Mouse (Mus musculus): ENCODE measurements around the gene Map3k4. TPM values are rescaled to one million over a fixed set of nuclear protein-coding genes. Genes with fewer than 3 reads are reported as not detected.

Map3k4 gene
- polyA plus RNA-seq, 1 experiment from 2014 or later = 49.1 TPM

GRCm38 (mm10) chr17:12205694-12206075 is 112.9 kb downstream of the Map3k4 start:
- Histone ChIP-seq H3K4me3 (no peak overlapping the region), H3K4me1 (peaks cover 63% of the 10 kb centered on the region), H3K27me3 (replicated peaks; ENCODE audit: low read depth, poor library complexity, severe bottlenecking) (no peaks in the 10 kb centered on the region), H3K9me3 (no peaks in the 10 kb centered on the region), H3K36me3 (replicated peaks) (peaks cover 22% of the 10 kb centered on the region), H3K27ac (replicated peaks) (peak overlapping the region; percentile 71)
- 27% methylated on average over 4 of the region's 4 CpGs for WGBS
- peak; percentile 52 for DNase-seq (ENCODE audit: low spot score)

GRCm38 (mm10) chr17:12205015-12205693 is 113.4 kb downstream of the Map3k4 start:
- Histone ChIP-seq H3K27ac (replicated peaks) (peak overlapping the region; percentile 71), H3K9me3 (no peaks in the 10 kb centered on the region), H3K36me3 (replicated peaks) (peaks cover 16% of the 10 kb centered on the region), H3K27me3 (replicated peaks; ENCODE audit: low read depth, poor library complexity, severe bottlenecking) (no peaks in the 10 kb centered on the region), H3K4me1 (peaks cover 63% of the 10 kb centered on the region), H3K4me3 (no peak overlapping the region)
- no peak for DNase-seq (ENCODE audit: low spot score)
- 60% methylated on average over 10 of the region's 10 CpGs for WGBS

- Histone ChIP-seq H3K27ac (replicated peaks) (peak overlapping the region; percentile 71), H3K4me1 (peaks cover 63% of the 10 kb centered on the region)
Observed at GRCm38 (mm10) chr17:12204689-12205014, 113.9 kb downstream of the Map3k4 start.

GRCm38 (mm10) chr17:12204246-12204645 is 114.3 kb downstream of the Map3k4 start:
- H3K4me3 ChIP-seq = no peak overlapping the region
- no peaks in the 10 kb centered on the region for H3K9me3 ChIP-seq
- H3K4me1 ChIP-seq = peaks cover 67% of the 10 kb centered on the region
- no peaks in the 10 kb centered on the region for H3K27me3 ChIP-seq (replicated peaks; ENCODE audit: low read depth, poor library complexity, severe bottlenecking)
- DNase-seq (ENCODE audit: low spot score) = no peak
- peak overlapping the region; percentile 71; the same call in 1 of the 2 replicates for H3K27ac ChIP-seq (replicated peaks)
- H3K36me3 ChIP-seq (replicated peaks) = peaks cover 21% of the 10 kb centered on the region
- 60% methylated on average over 3 of the region's 3 CpGs for WGBS

More at GRCm38 (mm10) chr17:12204689-12205014, 113.9 kb downstream of the Map3k4 start:
- 69% methylated on average over 3 of the region's 3 CpGs for WGBS
- no peak for DNase-seq (ENCODE audit: low spot score)
- Histone ChIP-seq H3K9me3 (no peaks in the 10 kb centered on the region), H3K27me3 (replicated peaks; ENCODE audit: low read depth, poor library complexity, severe bottlenecking) (no peaks in the 10 kb centered on the region), H3K4me3 (no peak overlapping the region), H3K36me3 (replicated peaks) (peaks cover 17% of the 10 kb centered on the region)

- no peak overlapping the region for H3K4me3 ChIP-seq
- H3K9me3 ChIP-seq = no peaks in the 10 kb centered on the region
- peaks cover 26% of the 10 kb centered on the region for H3K36me3 ChIP-seq (replicated peaks)
- H3K27me3 ChIP-seq (replicated peaks; ENCODE audit: low read depth, poor library complexity, severe bottlenecking) = no peaks in the 10 kb centered on the region
- H3K4me1 ChIP-seq = peaks cover 73% of the 10 kb centered on the region
- DNase-seq (ENCODE audit: low spot score) = no peak
- 78% methylated on average over 15 of the region's 15 CpGs for WGBS
- H3K27ac ChIP-seq (replicated peaks) = peak overlapping the region; percentile 57
Observed at GRCm38 (mm10) chr17:12203414-12203897, 115.1 kb downstream of the Map3k4 start.

- no peaks in the 10 kb centered on the region for H3K27me3 ChIP-seq (replicated peaks; ENCODE audit: low read depth, poor library complexity, severe bottlenecking)
- H3K36me3 ChIP-seq (replicated peaks) = peaks cover 46% of the 10 kb centered on the region
- H3K9me3 ChIP-seq = no peaks in the 10 kb centered on the region
- H3K27ac ChIP-seq (replicated peaks) = no peak overlapping the region
- no peak for DNase-seq (ENCODE audit: low spot score)
- 90% methylated on average over 1 of the region's 1 CpGs for WGBS
- no peak overlapping the region for H3K4me3 ChIP-seq
- peaks cover 54% of the 10 kb centered on the region for H3K4me1 ChIP-seq
Observed at GRCm38 (mm10) chr17:12201086-12201485, 117.5 kb downstream of the Map3k4 start.

- Histone ChIP-seq H3K4me1 (peaks cover 54% of the 10 kb centered on the region), H3K9me3 (no peaks in the 10 kb centered on the region), H3K27ac (replicated peaks) (no peak overlapping the region), H3K4me3 (no peak overlapping the region), H3K36me3 (replicated peaks) (peaks cover 46% of the 10 kb centered on the region), H3K27me3 (replicated peaks; ENCODE audit: low read depth, poor library complexity, severe bottlenecking) (no peaks in the 10 kb centered on the region)
- 71% methylated on average over 4 of the region's 4 CpGs for WGBS
- DNase-seq (ENCODE audit: low spot score) = no peak
Observed at GRCm38 (mm10) chr17:12199933-12200332, 118.7 kb downstream of the Map3k4 start.

GRCm38 (mm10) chr17:12195604-12196003 is 123.0 kb downstream of the Map3k4 start:
- peaks cover 28% of the 10 kb centered on the region for H3K4me1 ChIP-seq
- peak overlapping the region; percentile 39 for H3K4me3 ChIP-seq
- H3K9me3 ChIP-seq = no peaks in the 10 kb centered on the region
- H3K27ac ChIP-seq (replicated peaks) = peak overlapping the region; percentile 79
- 46% methylated on average over 10 of the region's 10 CpGs for WGBS
- peak; percentile 57 for DNase-seq (ENCODE audit: low spot score)
- no peaks in the 10 kb centered on the region for H3K27me3 ChIP-seq (replicated peaks; ENCODE audit: low read depth, poor library complexity, severe bottlenecking)
- H3K36me3 ChIP-seq (replicated peaks) = peaks cover 54% of the 10 kb centered on the region

GRCm38 (mm10) chr17:12195137-12195536 is 123.5 kb downstream of the Map3k4 start:
- 23% methylated on average over 5 of the region's 5 CpGs for WGBS
- H3K27ac ChIP-seq (replicated peaks) = peak overlapping the region; percentile 79
- no peaks in the 10 kb centered on the region for H3K9me3 ChIP-seq
- H3K36me3 ChIP-seq (replicated peaks) = peaks cover 54% of the 10 kb centered on the region
- no peaks in the 10 kb centered on the region for H3K27me3 ChIP-seq (replicated peaks; ENCODE audit: low read depth, poor library complexity, severe bottlenecking)
- peaks cover 28% of the 10 kb centered on the region for H3K4me1 ChIP-seq
- peak overlapping the region; percentile 39 for H3K4me3 ChIP-seq
- peak; percentile 70 for DNase-seq (ENCODE audit: low spot score)

GRCm38 (mm10) chr17:12187782-12188181 is 130.8 kb downstream of the Map3k4 start:
- Histone ChIP-seq H3K27ac (replicated peaks) (no peak overlapping the region), H3K27me3 (replicated peaks; ENCODE audit: low read depth, poor library complexity, severe bottlenecking) (no peaks in the 10 kb centered on the region), H3K9me3 (no peaks in the 10 kb centered on the region), H3K4me1 (peaks cover 15% of the 10 kb centered on the region), H3K4me3 (no peak overlapping the region), H3K36me3 (replicated peaks) (peaks cover 39% of the 10 kb centered on the region)
- no peak for DNase-seq (ENCODE audit: low spot score)
- 73% methylated on average over 1 of the region's 1 CpGs for WGBS

- 83% methylated on average over 3 of the region's 3 CpGs for WGBS
- Histone ChIP-seq H3K4me1 (peaks cover 15% of the 10 kb centered on the region), H3K27me3 (replicated peaks; ENCODE audit: low read depth, poor library complexity, severe bottlenecking) (no peaks in the 10 kb centered on the region), H3K36me3 (replicated peaks) (peaks cover 33% of the 10 kb centered on the region), H3K27ac (replicated peaks) (0 out of 2 replicates have a peak overlapping the region, but pooled peaks have one; percentile 49), H3K4me3 (no peak overlapping the region), H3K9me3 (no peaks in the 10 kb centered on the region)
- no peak for DNase-seq (ENCODE audit: low spot score)
Observed at GRCm38 (mm10) chr17:12186341-12186740, 132.3 kb downstream of the Map3k4 start.

- WGBS = 91% methylated on average over 4 of the region's 4 CpGs
- no peaks in the 10 kb centered on the region for H3K9me3 ChIP-seq
- H3K4me1 ChIP-seq = peaks cover 15% of the 10 kb centered on the region
- H3K27ac ChIP-seq (replicated peaks) = no peak overlapping the region
- H3K4me3 ChIP-seq = no peak overlapping the region
- peaks cover 29% of the 10 kb centered on the region for H3K36me3 ChIP-seq (replicated peaks)
- DNase-seq (ENCODE audit: low spot score) = no peak
- no peaks in the 10 kb centered on the region for H3K27me3 ChIP-seq (replicated peaks; ENCODE audit: low read depth, poor library complexity, severe bottlenecking)
Observed at GRCm38 (mm10) chr17:12185855-12186254, 132.7 kb downstream of the Map3k4 start.

GRCm38 (mm10) chr17:12184283-12184682 is 134.3 kb downstream of the Map3k4 start:
- no peak overlapping the region for H3K27ac ChIP-seq (replicated peaks)
- peaks cover 15% of the 10 kb centered on the region for H3K4me1 ChIP-seq
- 58% methylated on average over 8 of the region's 8 CpGs for WGBS
- H3K27me3 ChIP-seq (replicated peaks; ENCODE audit: low read depth, poor library complexity, severe bottlenecking) = no peaks in the 10 kb centered on the region
- H3K4me3 ChIP-seq = no peak overlapping the region
- DNase-seq (ENCODE audit: low spot score) = no peak
- H3K36me3 ChIP-seq (replicated peaks) = peaks cover 33% of the 10 kb centered on the region
- no peaks in the 10 kb centered on the region for H3K9me3 ChIP-seq

Data from embryonic facial prominence, embryonic 10.5 days (tissue).